Mouse (Mus musculus): ENCODE results near the gene Ddah1. TPM values are rescaled to one million over a fixed set of nuclear protein-coding genes. Genes with fewer than 3 reads are reported as not detected.

Gene Ddah1
- polyA plus RNA-seq, 1 experiment from 2014 or later: 40.5 TPM

- ATAC-seq: no peak
These were observed 79.8 kb downstream of the Ddah1 start for GRCm38 (mm10) chr3:145838281-145838680.

GRCm38 (mm10) chr3:145841961-145842710, 83.7 kb downstream of the Ddah1 start:
- no peaks in the 10 kb centered on the region for H3K9me3 ChIP-seq (ENCODE audit: control insufficient read depth, low read length)
- no peak overlapping the region for H3K4me2 ChIP-seq (ENCODE audit: low read depth, low read length)
- no peak for ATAC-seq
- H3K27ac ChIP-seq (ENCODE audit: low read length): no peak overlapping the region
- H3K4me1 ChIP-seq (ENCODE audit: control insufficient read depth, insufficient read depth, low read length): no peaks in the 10 kb centered on the region
- H3K4me3 ChIP-seq (ENCODE audit: low read length): no peak overlapping the region
- WGBS: 68% methylated on average over 12 of the region's 12 CpGs
- H3K36me3 ChIP-seq (ENCODE audit: control insufficient read depth, insufficient read depth, low read length): no peaks in the 10 kb centered on the region
- no peaks in the 10 kb centered on the region for H3K27me3 ChIP-seq (replicated peaks; ENCODE audit: control insufficient read depth, insufficient read depth, low read length)
- no peak overlapping the region for H3K9ac ChIP-seq (ENCODE audit: low read depth, low read length)

More at GRCm38 (mm10) chr3:145838281-145838680, 79.8 kb downstream of the Ddah1 start:
- Histone ChIP-seq H3K36me3 (ENCODE audit: control insufficient read depth, insufficient read depth, low read length) (no peaks in the 10 kb centered on the region), H3K27me3 (replicated peaks; ENCODE audit: control insufficient read depth, insufficient read depth, low read length) (no peaks in the 10 kb centered on the region), H3K9me3 (ENCODE audit: control insufficient read depth, low read length) (no peaks in the 10 kb centered on the region), H3K27ac (ENCODE audit: low read length) (no peak overlapping the region), H3K4me2 (ENCODE audit: low read depth, low read length) (no peak overlapping the region), H3K4me1 (ENCODE audit: control insufficient read depth, insufficient read depth, low read length) (no peaks in the 10 kb centered on the region), H3K4me3 (ENCODE audit: low read length) (no peak overlapping the region), H3K9ac (ENCODE audit: low read depth, low read length) (no peak overlapping the region)

DNA sequence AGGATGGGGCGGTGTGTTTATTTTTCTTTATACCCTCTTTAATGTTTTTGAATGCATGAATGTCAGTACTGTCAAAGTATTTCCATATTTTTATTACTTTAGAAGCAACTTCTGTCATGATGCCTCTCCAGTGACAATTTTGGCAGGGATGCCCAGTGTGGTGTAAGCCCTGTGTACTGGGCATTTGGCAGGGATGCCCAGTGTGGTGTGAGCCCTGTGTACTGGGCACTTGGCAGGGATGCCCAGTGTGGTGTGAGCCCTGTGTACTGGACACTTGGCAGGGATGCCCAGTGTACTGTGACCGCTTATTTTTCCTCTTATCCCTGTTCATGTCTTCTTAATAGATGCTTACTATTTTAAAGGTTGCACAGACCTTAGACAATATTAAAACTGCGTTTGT, 85.4 kb downstream of the Ddah1 start:
- 94% methylated on average over 3 of the region's 3 CpGs for WGBS
- no peaks in the 10 kb centered on the region for H3K4me1 ChIP-seq (ENCODE audit: control insufficient read depth, insufficient read depth, low read length)
- H3K9ac ChIP-seq (ENCODE audit: low read depth, low read length): no peak overlapping the region
- no peaks in the 10 kb centered on the region for H3K36me3 ChIP-seq (ENCODE audit: control insufficient read depth, insufficient read depth, low read length)
- no peaks in the 10 kb centered on the region for H3K27me3 ChIP-seq (replicated peaks; ENCODE audit: control insufficient read depth, insufficient read depth, low read length)
- no peak overlapping the region for H3K4me2 ChIP-seq (ENCODE audit: low read depth, low read length)
- H3K27ac ChIP-seq (ENCODE audit: low read length): no peak overlapping the region
- H3K4me3 ChIP-seq (ENCODE audit: low read length): no peak overlapping the region
- H3K9me3 ChIP-seq (ENCODE audit: control insufficient read depth, low read length): no peaks in the 10 kb centered on the region
- ATAC-seq: no peak

- 89% methylated on average over 3 of the region's 3 CpGs for WGBS
- H3K4me3 ChIP-seq (ENCODE audit: low read length): no peak overlapping the region
- H3K27me3 ChIP-seq (replicated peaks; ENCODE audit: control insufficient read depth, insufficient read depth, low read length): no peaks in the 10 kb centered on the region
- H3K36me3 ChIP-seq (ENCODE audit: control insufficient read depth, insufficient read depth, low read length): no peaks in the 10 kb centered on the region
- H3K27ac ChIP-seq (ENCODE audit: low read length): no peak overlapping the region
- no peaks in the 10 kb centered on the region for H3K9me3 ChIP-seq (ENCODE audit: control insufficient read depth, low read length)
- no peak for ATAC-seq
- no peaks in the 10 kb centered on the region for H3K4me1 ChIP-seq (ENCODE audit: control insufficient read depth, insufficient read depth, low read length)
- H3K4me2 ChIP-seq (ENCODE audit: low read depth, low read length): no peak overlapping the region
- H3K9ac ChIP-seq (ENCODE audit: low read depth, low read length): no peak overlapping the region
These were observed 86.4 kb downstream of the Ddah1 start for GRCm38 (mm10) chr3:145844891-145845290.

GRCm38 (mm10) chr3:145846255-145846654, 87.8 kb downstream of the Ddah1 start:
- H3K36me3 ChIP-seq (ENCODE audit: control insufficient read depth, insufficient read depth, low read length): no peaks in the 10 kb centered on the region
- ATAC-seq: no peak
- H3K4me3 ChIP-seq (ENCODE audit: low read length): no peak overlapping the region

GRCm38 (mm10) chr3:145852041-145852440, 93.6 kb downstream of the Ddah1 start:
- H3K9ac ChIP-seq (ENCODE audit: low read depth, low read length): no peak overlapping the region
- H3K4me1 ChIP-seq (ENCODE audit: control insufficient read depth, insufficient read depth, low read length): no peaks in the 10 kb centered on the region
- H3K9me3 ChIP-seq (ENCODE audit: control insufficient read depth, low read length): no peaks in the 10 kb centered on the region
- H3K4me3 ChIP-seq (ENCODE audit: low read length): no peak overlapping the region
- 83% methylated on average over 5 of the region's 5 CpGs for WGBS
- H3K27ac ChIP-seq (ENCODE audit: low read length): no peak overlapping the region
- H3K27me3 ChIP-seq (replicated peaks; ENCODE audit: control insufficient read depth, insufficient read depth, low read length): no peaks in the 10 kb centered on the region
- H3K36me3 ChIP-seq (ENCODE audit: control insufficient read depth, insufficient read depth, low read length): no peaks in the 10 kb centered on the region
- H3K4me2 ChIP-seq (ENCODE audit: low read depth, low read length): no peak overlapping the region
- ATAC-seq: no peak

More at GRCm38 (mm10) chr3:145846255-145846654, 87.8 kb downstream of the Ddah1 start:
- Histone ChIP-seq H3K4me2 (ENCODE audit: low read depth, low read length) (no peak overlapping the region), H3K27me3 (replicated peaks; ENCODE audit: control insufficient read depth, insufficient read depth, low read length) (no peaks in the 10 kb centered on the region), H3K9me3 (ENCODE audit: control insufficient read depth, low read length) (no peaks in the 10 kb centered on the region), H3K27ac (ENCODE audit: low read length) (no peak overlapping the region), H3K4me1 (ENCODE audit: control insufficient read depth, insufficient read depth, low read length) (no peaks in the 10 kb centered on the region), H3K9ac (ENCODE audit: low read depth, low read length) (no peak overlapping the region)
- 79% methylated on average over 2 of the region's 2 CpGs for WGBS

- ATAC-seq: no peak
- WGBS: 93% methylated on average over 4 of the region's 4 CpGs
- no peaks in the 10 kb centered on the region for H3K4me1 ChIP-seq (ENCODE audit: control insufficient read depth, insufficient read depth, low read length)
- no peak overlapping the region for H3K4me3 ChIP-seq (ENCODE audit: low read length)
- H3K27me3 ChIP-seq (replicated peaks; ENCODE audit: control insufficient read depth, insufficient read depth, low read length): no peaks in the 10 kb centered on the region
- H3K9me3 ChIP-seq (ENCODE audit: control insufficient read depth, low read length): 0 out of 2 replicates have a peak, but pooled peaks cover 2% of the 10 kb centered on the region
- no peaks in the 10 kb centered on the region for H3K36me3 ChIP-seq (ENCODE audit: control insufficient read depth, insufficient read depth, low read length)
- no peak overlapping the region for H3K27ac ChIP-seq (ENCODE audit: low read length)
- no peak overlapping the region for H3K4me2 ChIP-seq (ENCODE audit: low read depth, low read length)
- H3K9ac ChIP-seq (ENCODE audit: low read depth, low read length): no peak overlapping the region
These were observed 94.3 kb downstream of the Ddah1 start for GRCm38 (mm10) chr3:145852800-145853199.

GRCm38 (mm10) chr3:145853713-145854112, 95.2 kb downstream of the Ddah1 start:
- Histone ChIP-seq H3K4me1 (ENCODE audit: control insufficient read depth, insufficient read depth, low read length) (no peaks in the 10 kb centered on the region), H3K4me3 (ENCODE audit: low read length) (no peak overlapping the region), H3K27me3 (replicated peaks; ENCODE audit: control insufficient read depth, insufficient read depth, low read length) (no peaks in the 10 kb centered on the region), H3K9ac (ENCODE audit: low read depth, low read length) (no peak overlapping the region), H3K27ac (ENCODE audit: low read length) (no peak overlapping the region), H3K9me3 (ENCODE audit: control insufficient read depth, low read length) (0 out of 2 replicates have a peak, but pooled peaks cover 2% of the 10 kb centered on the region), H3K4me2 (ENCODE audit: low read depth, low read length) (no peak overlapping the region), H3K36me3 (ENCODE audit: control insufficient read depth, insufficient read depth, low read length) (no peaks in the 10 kb centered on the region)
- ATAC-seq: no peak
- WGBS: 89% methylated on average over 4 of the region's 4 CpGs

DNA sequence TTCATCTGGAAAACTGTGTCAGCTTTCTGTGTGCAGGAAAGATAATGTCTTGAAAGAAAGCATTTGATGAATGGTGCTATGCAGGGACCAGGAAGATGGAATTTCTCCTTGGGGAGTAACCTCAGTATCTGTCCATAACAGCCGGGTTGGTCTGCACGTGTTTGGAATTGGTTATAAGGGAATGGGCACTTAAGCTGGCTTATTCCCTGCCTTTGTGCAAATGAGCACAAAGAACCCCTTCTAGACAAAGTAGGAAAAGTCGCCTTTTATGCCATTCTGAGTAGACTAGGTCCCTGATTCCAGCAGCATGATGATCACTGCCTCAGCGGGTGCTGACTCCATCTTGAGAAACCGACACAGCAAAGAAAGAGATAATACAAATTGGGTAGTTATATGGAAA, 96.0 kb downstream of the Ddah1 start:
- Histone ChIP-seq H3K27me3 (replicated peaks; ENCODE audit: control insufficient read depth, insufficient read depth, low read length) (no peaks in the 10 kb centered on the region), H3K4me2 (ENCODE audit: low read depth, low read length) (no peak overlapping the region), H3K27ac (ENCODE audit: low read length) (no peak overlapping the region), H3K9me3 (ENCODE audit: control insufficient read depth, low read length) (0 out of 2 replicates have a peak, but pooled peaks cover 2% of the 10 kb centered on the region), H3K4me3 (ENCODE audit: low read length) (no peak overlapping the region), H3K4me1 (ENCODE audit: control insufficient read depth, insufficient read depth, low read length) (no peaks in the 10 kb centered on the region), H3K9ac (ENCODE audit: low read depth, low read length) (no peak overlapping the region), H3K36me3 (ENCODE audit: control insufficient read depth, insufficient read depth, low read length) (no peaks in the 10 kb centered on the region)
- WGBS: 80% methylated on average over 5 of the region's 5 CpGs
- no peak for ATAC-seq

GRCm38 (mm10) chr3:145855299-145855698, 96.8 kb downstream of the Ddah1 start:
- Histone ChIP-seq H3K4me3 (ENCODE audit: low read length) (no peak overlapping the region), H3K27me3 (replicated peaks; ENCODE audit: control insufficient read depth, insufficient read depth, low read length) (no peaks in the 10 kb centered on the region), H3K4me1 (ENCODE audit: control insufficient read depth, insufficient read depth, low read length) (no peaks in the 10 kb centered on the region), H3K9ac (ENCODE audit: low read depth, low read length) (no peak overlapping the region), H3K9me3 (ENCODE audit: control insufficient read depth, low read length) (0 out of 2 replicates have a peak, but pooled peaks cover 2% of the 10 kb centered on the region), H3K4me2 (ENCODE audit: low read depth, low read length) (no peak overlapping the region), H3K27ac (ENCODE audit: low read length) (no peak overlapping the region), H3K36me3 (ENCODE audit: control insufficient read depth, insufficient read depth, low read length) (no peaks in the 10 kb centered on the region)
- WGBS: 88% methylated on average over 6 of the region's 6 CpGs
- ATAC-seq: no peak

Data from intestine, embryonic 16.5 days (tissue).